Mouse (Mus musculus) midbrain, embryonic 16.5 days (tissue): Measurements from ENCODE around the gene Ccdc69. TPM values are rescaled to one million over a fixed set of nuclear protein-coding genes. Genes with fewer than 3 reads are reported as not detected.

Experiments
- polyA plus RNA-seq: library from polyadenylated mRNA; unstranded; fragments of >200 nt; fragmentation: Nextera tagmentation; extraction: Ambion mirVana; gene quantifications from 2 replicates; pipeline ENCODE4 v1.2.1, GENCODE M21; 2015

Ccdc69 gene
- polyA plus RNA-seq, 1 experiment from 2014 or later = 0.19 TPM

Other genes with a start within 250 kb of the Ccdc69 start
- gene Lyrm7, start 217.2 kb downstream of the Ccdc69 start, polyA plus RNA-seq = 10.5 and 15.1 TPM in 2 replicates
- gene Hint1, start 211.7 kb downstream of the Ccdc69 start, polyA plus RNA-seq = 731 and 741 TPM in 2 replicates
- gene Gpx3, start 175.7 kb downstream of the Ccdc69 start, polyA plus RNA-seq = 29.4 and 40.5 TPM in 2 replicates
- 16.4 and 17.4 TPM in 2 replicates for gene Tnip1, start 115.2 kb downstream of the Ccdc69 start, polyA plus RNA-seq
- gene Anxa6, start 44.7 kb downstream of the Ccdc69 start, polyA plus RNA-seq = 36.3 and 37.0 TPM in 2 replicates
- 22.3 and 32.5 TPM in 2 replicates for gene Gm2a, start 20.0 kb upstream of the Ccdc69 start, polyA plus RNA-seq
- not detected in 2 replicates for gene Slc36a3, start 73.6 kb upstream of the Ccdc69 start, polyA plus RNA-seq
- gene Slc36a2, start 106.9 kb upstream of the Ccdc69 start, polyA plus RNA-seq = 0.40 and 0.51 TPM in 2 replicates
- 3.5 and 3.7 TPM in 2 replicates for gene Slc36a1, start 126.2 kb upstream of the Ccdc69 start, polyA plus RNA-seq